Mouse (Mus musculus) intestine, postnatal 0 days (tissue): Measurements from ENCODE around the gene Fam243. TPM values are rescaled to one million over a fixed set of nuclear protein-coding genes. Genes with fewer than 3 reads are reported as not detected.
A peak's percentile ranks its signal among the peaks of the same experiment; 100 is the strongest.

Source experiments
- ATAC-seq: fragments of 200-750 bp; cut with Nextera tagmentation; 2 replicates; pipeline ENCODE4 v1.8.0; 2017; ENCODE audit warnings: mild to moderate bottlenecking, moderate TSS enrichment, moderate library complexity
- H3K27ac ChIP-seq: fragments of 300-500 bp; sonication (generic); 2 replicates; pipeline ENCODE4 v1.5.1; 2014; ENCODE audit warnings: mild to moderate bottlenecking, low read depth, low read length, moderate library complexity
- H3K27me3 ChIP-seq: fragments of 300-500 bp; sonication (generic); replicated peaks from 2 replicates; pipeline ENCODE4 v1.6.1; 2014; ENCODE audit warnings: low read length, mixed read lengths; ENCODE audit not compliant: control insufficient read depth, insufficient read depth
- H3K36me3 ChIP-seq: fragments of 300-500 bp; sonication (generic); 2 replicates; pipeline ENCODE4 v1.6.1; 2014; ENCODE audit warnings: mild to moderate bottlenecking, moderate library complexity; ENCODE audit not compliant: control insufficient read depth, insufficient read depth
- H3K4me1 ChIP-seq: fragments of 300-500 bp; sonication (generic); replicated peaks from 2 replicates; pipeline ENCODE4 v1.6.1; 2014; ENCODE audit warnings: antibody characterized with exemption, low read length, mixed read lengths; ENCODE audit not compliant: control insufficient read depth, insufficient read depth
- H3K4me2 ChIP-seq: fragments of 300-500 bp; sonication (generic); replicated peaks from 2 replicates; pipeline ENCODE4 v1.6.1; 2014; ENCODE audit warnings: low read depth, mild to moderate bottlenecking, moderate library complexity
- H3K4me3 ChIP-seq: fragments of 300-500 bp; sonication (generic); 2 replicates; pipeline ENCODE4 v1.5.1; 2014; ENCODE audit warnings: low read depth, low read length
- H3K9ac ChIP-seq: fragments of 300-500 bp; sonication (generic); 2 replicates; pipeline ENCODE4 v1.6.1; 2014; ENCODE audit warnings: mild to moderate bottlenecking, low read depth, low read length
- H3K9me3 ChIP-seq: fragments of 300-500 bp; sonication (generic); 2 replicates; pipeline ENCODE4 v1.6.1; 2016; ENCODE audit warnings: mixed run types; ENCODE audit not compliant: control insufficient read depth
- CTCF ChIP-seq: sonication (generic); IDR thresholded peaks from 2 replicates; pipeline ENCODE4 v1.5.1; 2016; ENCODE audit warnings: low read depth, mild to moderate bottlenecking, control low read depth, antibody characterized with exemption, moderate library complexity
- WGBS: fragments of 180-500 bp; shearing (Covaris S2); extraction: QIAGEN DNeasy Blood & Tissue Kit; methylation state at CpG from one replicate; pipeline ENCODE4 v1.1.7; 2014; 5-methylcytosine and 5-hydroxymethylcytosine counted together
- polyA plus RNA-seq: library from polyadenylated mRNA; unstranded; fragments of >200 nt; fragmentation: Nextera tagmentation; extraction: Ambion mirVana; gene quantifications from 2 replicates; pipeline ENCODE4 v1.2.1, GENCODE M21; 2015

The Fam243 gene
- polyA plus RNA-seq, 1 experiment from 2014 or later: not detected

DNA sequence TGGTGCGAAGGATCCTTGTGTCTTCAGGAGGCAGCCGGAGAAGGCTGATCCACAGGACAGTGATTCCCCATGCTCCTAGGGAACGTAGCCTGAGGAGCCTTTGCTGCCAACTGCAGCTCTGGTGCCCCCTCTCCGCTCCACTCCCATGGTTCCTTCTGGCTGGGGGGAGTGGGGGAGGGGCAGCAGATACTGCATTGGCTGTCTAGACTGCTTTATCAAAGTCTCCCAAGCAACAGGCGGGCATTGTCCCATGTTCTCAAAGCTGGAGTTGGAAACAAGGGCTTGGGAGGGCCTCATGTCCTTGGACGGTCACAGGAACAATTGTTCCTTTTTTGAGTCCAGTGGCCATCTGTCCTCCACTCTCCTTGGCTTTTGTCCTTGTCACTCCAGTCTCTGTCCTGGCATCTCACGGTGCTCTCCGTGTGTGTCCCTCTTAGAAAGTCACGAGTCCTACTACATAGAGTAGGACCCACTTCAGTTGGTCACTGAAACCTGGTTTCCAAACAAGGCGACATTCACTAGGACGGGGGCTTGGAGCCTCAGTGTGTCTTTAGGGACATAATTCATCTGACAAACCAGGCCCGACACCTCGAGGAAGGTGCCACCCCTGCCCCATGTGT is 25.2 kb upstream of the Fam243 start:
- 0 out of 2 replicates have a peak, but pooled peaks have one; percentile 25 for ATAC-seq
- Histone ChIP-seq H3K36me3 (no peaks in the 10 kb centered on the region), H3K9ac (no peak overlapping the region)

DNA sequence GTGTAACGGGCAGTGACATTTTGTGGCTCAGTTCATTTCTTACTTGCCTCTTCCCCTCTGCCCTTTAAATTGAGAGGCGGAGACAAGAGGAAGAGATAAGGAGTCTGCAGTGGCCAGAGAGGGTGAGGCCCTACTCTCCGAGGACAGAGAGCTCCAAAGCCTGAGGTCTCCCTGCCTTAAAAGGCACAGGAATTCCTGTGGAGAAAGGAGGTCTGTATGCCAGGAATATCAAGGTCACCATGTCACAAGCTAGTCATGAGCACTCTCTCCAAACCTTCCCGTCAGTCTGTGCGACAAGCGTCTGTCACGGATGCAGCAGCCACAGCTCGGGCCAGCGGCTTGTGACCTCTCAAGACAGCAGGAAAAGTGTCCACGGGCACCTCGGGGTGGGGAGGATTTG is 23.9 kb upstream of the Fam243 start:
- WGBS: 34% methylated on average over 11 of the region's 11 CpGs
- H3K4me3 ChIP-seq: no peak overlapping the region
- ATAC-seq: no peak

More for the DNA sequence above, 25.2 kb upstream of the Fam243 start:
- Histone ChIP-seq H3K27me3 (no peaks in the 10 kb centered on the region), H3K4me3 (no peak overlapping the region), H3K4me1 (no peaks in the 10 kb centered on the region), H3K9me3 (no peaks in the 10 kb centered on the region), H3K4me2 (no peak overlapping the region), H3K27ac (no peak overlapping the region)
- 77% methylated on average over 13 of the region's 13 CpGs for WGBS
- no peak for TF ChIP-seq CTCF

DNA sequence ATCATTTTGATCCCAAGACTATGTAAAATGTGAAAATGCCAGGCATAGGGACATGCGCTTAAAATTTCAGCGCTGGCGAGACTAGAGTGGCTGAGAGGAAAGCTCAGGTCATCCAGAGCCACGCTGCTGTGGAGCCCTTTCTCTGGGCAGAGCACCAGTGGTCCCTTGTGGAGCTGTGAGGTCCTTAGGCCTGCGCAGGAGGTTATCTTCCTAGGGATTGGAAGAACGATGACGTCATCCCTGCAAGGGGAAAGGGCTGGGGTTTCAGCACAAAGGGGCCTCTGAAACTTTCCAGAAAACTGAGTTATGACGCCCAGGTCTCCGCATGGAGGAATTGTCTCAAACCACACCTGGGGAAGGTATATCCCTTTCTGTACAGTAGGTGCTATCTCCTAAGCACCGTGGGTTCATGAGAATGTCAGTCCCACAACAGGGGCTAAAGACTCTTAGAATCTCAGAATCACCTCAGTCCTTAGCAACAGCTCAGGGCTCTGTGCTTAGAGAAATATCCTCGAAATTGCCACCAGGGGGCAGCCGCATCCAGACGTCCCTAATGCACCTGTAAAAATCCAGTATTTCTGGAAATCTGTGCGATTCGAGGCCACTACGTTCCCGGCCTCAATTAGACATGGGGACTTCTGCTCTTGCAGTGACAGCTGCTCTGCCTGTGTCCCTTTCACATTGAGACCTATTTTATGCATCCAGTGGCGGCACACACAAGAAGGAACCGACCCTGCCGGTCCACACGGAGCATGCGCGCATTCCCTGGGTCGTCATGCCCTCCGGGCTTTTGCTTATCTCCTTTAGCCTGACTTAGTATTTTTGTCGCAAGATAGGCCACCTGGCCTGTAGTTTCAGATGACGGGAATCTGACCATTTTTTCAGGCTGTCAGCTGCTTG is 19.6 kb upstream of the Fam243 start:
- no peak overlapping the region for H3K4me3 ChIP-seq
- TF ChIP-seq CTCF: peak; percentile 88
- H3K36me3 ChIP-seq: no peaks in the 10 kb centered on the region
- H3K27me3 ChIP-seq: no peaks in the 10 kb centered on the region
- WGBS: 23% methylated on average over 27 of the region's 27 CpGs
- H3K4me1 ChIP-seq: no peaks in the 10 kb centered on the region
- peak; percentile 55; the same call in 1 of the 2 replicates for ATAC-seq
- H3K9me3 ChIP-seq: no peaks in the 10 kb centered on the region
- H3K4me2 ChIP-seq: peak overlapping the region; percentile 59
- H3K27ac ChIP-seq: no peak overlapping the region
- no peak overlapping the region for H3K9ac ChIP-seq

More for the DNA sequence above, 23.9 kb upstream of the Fam243 start:
- Histone ChIP-seq H3K27ac (no peak overlapping the region), H3K4me2 (no peak overlapping the region), H3K4me1 (no peaks in the 10 kb centered on the region), H3K27me3 (no peaks in the 10 kb centered on the region), H3K9me3 (no peaks in the 10 kb centered on the region), H3K9ac (no peak overlapping the region), H3K36me3 (no peaks in the 10 kb centered on the region)
- no peak for TF ChIP-seq CTCF

DNA sequence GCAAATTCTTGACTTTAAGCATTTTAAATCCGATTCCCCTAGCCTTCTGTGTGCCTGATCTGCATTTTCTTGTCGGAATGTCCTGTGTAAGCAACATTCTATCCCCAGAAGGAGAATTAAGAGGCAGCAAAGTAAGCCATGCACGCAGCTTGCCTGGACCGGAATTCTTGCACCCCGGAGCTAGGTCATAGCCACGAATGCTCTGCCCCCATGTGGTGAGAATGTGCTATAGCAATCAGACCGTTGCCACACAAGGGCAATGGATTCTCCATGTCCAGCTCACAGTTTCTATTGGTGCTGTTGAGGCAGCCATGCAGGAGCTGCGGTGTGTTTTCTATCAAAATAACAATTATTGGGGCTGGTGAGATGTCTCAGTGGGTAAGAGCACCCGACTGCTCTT is 15.0 kb upstream of the Fam243 start:
- Histone ChIP-seq H3K9me3 (no peaks in the 10 kb centered on the region), H3K4me3 (no peak overlapping the region), H3K27ac (no peak overlapping the region), H3K27me3 (no peaks in the 10 kb centered on the region), H3K4me2 (peak overlapping the region; percentile 31), H3K4me1 (no peaks in the 10 kb centered on the region), H3K9ac (no peak overlapping the region), H3K36me3 (no peaks in the 10 kb centered on the region)
- TF ChIP-seq CTCF: peak; percentile 96
- ATAC-seq: peak; percentile 62; the same call in 1 of the 2 replicates
- 6% methylated on average over 9 of the region's 9 CpGs for WGBS

DNA sequence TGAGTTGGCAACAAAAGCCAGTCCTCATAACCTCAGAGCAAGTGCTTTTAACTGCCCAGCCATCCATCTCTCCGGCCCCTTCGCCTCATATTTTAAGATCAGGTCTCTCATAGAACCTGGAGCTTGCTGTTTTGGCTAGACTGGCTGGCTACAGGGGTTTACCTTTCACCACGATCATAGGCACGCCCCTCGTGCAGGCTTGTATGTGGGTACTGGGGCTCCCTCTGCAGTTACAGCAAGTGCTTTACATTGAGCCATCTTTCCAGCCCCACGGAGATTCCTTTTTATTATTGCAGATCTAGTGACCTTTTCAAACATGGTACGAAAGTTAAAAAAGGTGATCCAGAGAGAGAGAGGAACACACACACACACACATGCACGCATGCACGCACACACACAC is 13.4 kb upstream of the Fam243 start:
- ATAC-seq: no peak
- Histone ChIP-seq H3K9ac (no peak overlapping the region), H3K36me3 (no peaks in the 10 kb centered on the region), H3K27ac (no peak overlapping the region), H3K4me3 (no peak overlapping the region), H3K4me2 (no peak overlapping the region), H3K9me3 (no peaks in the 10 kb centered on the region), H3K27me3 (no peaks in the 10 kb centered on the region), H3K4me1 (no peaks in the 10 kb centered on the region)
- TF ChIP-seq CTCF: peak; percentile 44
- WGBS: 63% methylated on average over 9 of the region's 9 CpGs

DNA sequence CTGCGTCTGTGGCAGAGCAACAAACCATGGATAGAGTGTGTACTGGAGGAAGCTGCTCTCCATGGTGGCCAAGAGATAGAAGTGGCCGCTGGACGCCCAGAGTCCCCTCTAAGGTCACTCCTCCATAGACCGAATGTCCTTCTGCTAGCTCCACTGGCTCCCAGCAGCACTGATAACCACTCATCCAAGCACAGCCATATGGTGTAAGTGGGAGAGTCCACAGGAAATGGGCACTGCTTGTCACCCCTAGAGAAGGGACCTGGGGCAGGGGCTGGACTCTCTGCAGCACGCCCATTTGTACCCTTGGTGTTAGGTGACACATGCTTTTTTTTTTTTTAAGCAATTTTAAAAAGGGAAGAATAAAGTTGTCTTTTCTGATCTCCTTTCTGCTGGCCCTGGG is 9.7 kb upstream of the Fam243 start:
- ATAC-seq: no peak
- Histone ChIP-seq H3K4me1 (no peaks in the 10 kb centered on the region), H3K4me3 (no peak overlapping the region), H3K27me3 (no peaks in the 10 kb centered on the region), H3K4me2 (no peak overlapping the region), H3K36me3 (no peaks in the 10 kb centered on the region), H3K9ac (no peak overlapping the region), H3K9me3 (no peaks in the 10 kb centered on the region), H3K27ac (no peak overlapping the region)
- TF ChIP-seq CTCF: no peak
- 85% methylated on average over 5 of the region's 5 CpGs for WGBS
